Mouse (Mus musculus) splenic B cell, adult 2 months (primary cell): Measurements from ENCODE around the gene Myo1c.

Experiments
- DNase-seq: peaks from one replicate; pipeline ENCODE4 v3.0.0-alpha.2; 2011; ENCODE audit warnings: low read depth, low spot score
- H3K27me3 ChIP-seq: 2 replicates; pipeline ENCODE4 v1.6.1; 2012; ENCODE audit warnings: mild to moderate bottlenecking, low read length, moderate library complexity, mixed read lengths; ENCODE audit not compliant: control insufficient read depth, poor library complexity, insufficient read depth, severe bottlenecking
- H3K36me3 ChIP-seq: 2 replicates; pipeline ENCODE4 v1.6.1; 2012; ENCODE audit warnings: mild to moderate bottlenecking, low read length, moderate library complexity, mixed read lengths; ENCODE audit not compliant: control insufficient read depth, poor library complexity, insufficient read depth, severe bottlenecking

Myo1c gene

DNA sequence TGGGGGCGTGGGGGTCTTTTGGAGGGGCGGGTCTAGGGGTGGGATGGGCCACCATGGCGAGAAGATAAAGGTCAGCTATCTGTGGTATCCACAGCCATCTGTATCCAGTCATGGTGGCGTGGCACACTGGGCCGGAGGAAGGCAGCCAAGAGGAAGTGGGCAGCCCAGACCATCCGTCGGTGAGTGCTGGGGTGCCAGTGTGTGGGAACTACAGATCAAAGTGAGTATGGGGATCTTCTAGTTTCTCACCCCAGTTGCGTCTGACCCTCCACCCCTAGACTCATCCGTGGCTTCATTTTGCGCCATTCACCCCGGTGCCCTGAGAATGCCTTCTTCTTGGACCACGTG is 19.5 kb downstream of the Myo1c start:
- H3K27me3 ChIP-seq, result no peaks in the 10 kb centered on the region; the same call in 1 of the 2 replicates
- DNase-seq, result no peak

DNA sequence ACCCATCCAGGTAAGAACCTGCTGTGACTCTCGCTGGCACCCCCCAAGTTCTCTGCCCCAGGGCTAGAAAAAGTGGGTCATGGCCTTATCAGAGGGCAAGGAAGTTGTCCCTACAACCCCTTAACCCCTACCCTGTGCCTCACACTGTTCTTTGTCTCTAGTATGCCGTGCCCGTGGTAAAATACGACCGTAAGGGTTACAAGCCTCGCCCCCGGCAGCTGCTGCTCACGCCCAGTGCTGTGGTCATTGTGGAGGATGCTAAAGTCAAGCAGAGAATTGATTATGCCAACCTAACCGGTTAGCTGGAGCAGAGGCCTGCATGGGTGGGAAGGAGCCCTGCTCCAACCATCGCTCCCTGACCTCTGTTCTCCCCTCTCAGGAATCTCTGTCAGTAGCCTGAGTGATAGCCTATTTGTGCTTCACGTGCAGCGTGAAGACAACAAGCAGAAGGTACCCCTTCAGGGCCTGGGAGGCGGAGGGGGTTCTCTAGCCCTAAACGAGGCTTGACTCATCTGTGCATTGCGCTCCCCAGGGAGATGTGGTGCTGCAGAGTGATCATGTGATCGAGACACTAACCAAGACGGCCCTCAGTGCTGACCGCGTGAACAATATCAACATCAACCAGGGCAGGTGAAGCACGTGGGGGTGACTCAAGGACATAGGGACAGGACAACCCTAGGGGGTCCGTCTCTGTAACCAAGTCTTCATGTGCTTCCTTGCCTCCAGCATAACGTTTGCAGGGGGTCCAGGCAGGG is 21.3 kb downstream of the Myo1c start:
- no peaks in the 10 kb centered on the region; the same call in 1 of the 2 replicates for H3K27me3 ChIP-seq

More for the DNA sequence above, 19.5 kb downstream of the Myo1c start:
- H3K36me3 ChIP-seq, result peaks cover 64% of the 10 kb centered on the region

GRCm38 (mm10) chr11:75673411-75673810 is 23.1 kb downstream of the Myo1c start:
- Histone ChIP-seq H3K36me3 (peaks cover 43% of the 10 kb centered on the region), H3K27me3 (no peaks in the 10 kb centered on the region; the same call in 1 of the 2 replicates)
- no peak for DNase-seq

More for the DNA sequence above, 21.3 kb downstream of the Myo1c start:
- H3K36me3 ChIP-seq, result peaks cover 55% of the 10 kb centered on the region
- no peak for DNase-seq

- Histone ChIP-seq H3K36me3 (peaks cover 31% of the 10 kb centered on the region), H3K27me3 (no peaks in the 10 kb centered on the region; the same call in 1 of the 2 replicates)
- DNase-seq, result no peak
These were observed 24.6 kb downstream of the Myo1c start for GRCm38 (mm10) chr11:75674875-75675274.

DNA sequence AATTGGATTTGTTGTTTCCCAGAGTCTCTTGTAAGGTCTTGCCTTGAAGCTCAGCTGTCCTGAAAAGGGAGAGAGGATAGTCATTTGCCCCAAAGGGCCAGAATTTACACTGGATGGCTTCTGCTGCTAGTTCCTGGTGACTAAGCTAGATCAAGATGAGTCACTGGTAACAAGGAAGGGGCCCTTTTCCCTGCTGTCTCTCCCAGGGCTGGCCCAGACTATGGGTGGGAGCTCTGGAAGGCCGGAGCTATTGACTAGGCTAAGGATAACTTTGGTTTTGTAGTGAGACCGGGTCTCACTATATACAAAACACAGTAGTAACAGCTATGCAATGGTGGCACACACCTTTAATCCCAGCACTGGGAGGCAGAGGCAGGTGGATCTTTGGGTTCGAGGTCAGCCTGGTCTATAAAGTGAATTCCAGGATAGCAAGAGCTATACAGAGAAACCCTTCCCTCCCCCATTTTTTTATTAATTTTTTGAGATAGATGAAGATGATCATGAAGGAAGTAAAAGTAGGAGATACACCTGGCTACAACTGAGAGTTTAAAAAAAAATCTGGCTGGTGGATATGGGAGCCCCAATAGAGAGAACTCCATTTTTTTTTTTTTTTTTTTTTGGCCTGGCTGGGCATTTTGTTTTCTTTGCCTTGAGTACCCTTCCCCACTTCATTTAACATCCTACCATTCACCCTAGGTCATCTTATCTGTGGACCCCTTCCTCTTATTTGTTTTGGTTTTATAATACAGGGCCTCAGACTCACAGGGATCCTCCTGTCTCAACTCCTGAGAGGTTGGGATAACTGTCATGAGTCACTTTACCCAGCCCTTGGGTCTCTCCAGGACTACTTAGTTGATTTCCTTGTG is 27.8 kb downstream of the Myo1c start:
- H3K36me3 ChIP-seq, result peaks cover 4% of the 10 kb centered on the region; the same call in 1 of the 2 replicates
- DNase-seq, result no peak
- H3K27me3 ChIP-seq, result no peaks in the 10 kb centered on the region; the same call in 1 of the 2 replicates

DNA sequence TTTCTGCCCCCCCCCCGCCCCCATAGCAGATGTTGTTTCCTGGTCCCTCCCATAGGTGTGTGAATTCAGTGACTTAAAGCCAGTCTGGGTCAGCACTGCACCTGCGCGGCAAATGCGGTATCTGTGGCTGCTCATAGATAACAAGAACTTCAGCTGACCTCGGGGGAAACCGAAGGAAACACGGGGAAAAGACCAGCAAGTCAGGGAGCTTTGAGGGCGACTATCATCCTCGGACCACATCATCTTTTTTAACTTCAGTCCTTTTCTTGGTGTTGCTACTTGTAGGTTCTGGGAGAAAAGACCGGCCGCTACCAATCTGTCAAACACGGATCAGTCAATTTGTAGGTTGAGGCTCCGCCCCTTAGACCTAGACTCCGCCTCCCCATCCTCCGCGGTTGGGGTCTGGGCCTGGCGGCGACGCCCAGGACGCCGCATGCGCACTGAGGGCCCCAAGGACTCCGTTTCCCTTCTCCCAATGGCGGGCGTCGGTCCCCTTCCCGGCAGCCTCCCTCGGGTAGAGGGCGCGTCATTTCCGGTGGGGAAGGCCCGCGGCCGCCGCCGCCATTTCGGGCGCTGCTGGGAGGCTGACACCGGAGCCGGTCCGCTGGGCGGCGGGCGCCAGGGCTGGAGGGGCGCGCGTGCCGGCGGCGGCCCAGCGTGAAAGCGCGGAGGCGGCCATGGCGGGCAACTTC is 28.6 kb downstream of the Myo1c start, which contains the start of gene Crk:
TSS of gene Crk (plus strand) at position 513 of the 692 bp plus-strand sequence.
- Histone ChIP-seq H3K27me3 (no peaks in the 10 kb centered on the region), H3K36me3 (no peaks in the 10 kb centered on the region)
- peak; percentile 99 for DNase-seq

DNA sequence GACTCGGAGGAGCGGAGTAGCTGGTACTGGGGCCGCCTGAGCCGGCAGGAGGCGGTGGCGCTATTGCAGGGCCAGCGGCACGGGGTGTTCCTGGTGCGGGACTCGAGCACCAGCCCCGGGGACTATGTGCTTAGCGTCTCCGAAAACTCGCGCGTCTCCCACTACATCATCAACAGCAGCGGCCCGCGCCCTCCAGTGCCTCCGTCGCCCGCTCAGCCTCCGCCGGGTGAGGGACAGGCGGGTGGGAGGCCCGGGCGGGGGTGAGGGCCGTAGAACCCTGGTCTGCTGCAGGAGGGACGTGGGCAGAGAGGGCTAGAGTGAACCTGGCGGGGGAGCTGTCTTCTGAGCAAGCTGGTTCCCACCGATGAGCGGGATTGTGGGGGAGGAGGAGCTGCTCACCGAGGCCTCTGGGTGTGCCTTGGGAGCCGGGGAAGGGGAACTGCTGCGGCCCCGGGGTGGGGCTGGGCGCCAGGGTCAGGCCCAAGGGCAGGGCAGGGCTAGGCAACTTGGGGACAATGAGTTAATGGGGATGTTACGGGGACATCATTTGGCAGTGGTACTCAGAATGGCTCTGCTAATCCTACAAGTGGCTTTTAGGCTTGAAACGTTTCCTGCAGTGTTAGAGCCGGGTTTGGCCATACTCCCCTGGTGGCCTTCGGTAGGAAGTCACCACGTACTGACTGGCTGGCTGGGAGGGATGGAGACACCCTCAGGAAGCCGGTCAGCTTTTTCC is 29.3 kb downstream of the Myo1c start:
- Histone ChIP-seq H3K36me3 (no peaks in the 10 kb centered on the region; the same call in 1 of the 2 replicates), H3K27me3 (no peaks in the 10 kb centered on the region)
- peak; percentile 66 for DNase-seq

- H3K36me3 ChIP-seq, result no peaks in the 10 kb centered on the region; the same call in 1 of the 2 replicates
- no peaks in the 10 kb centered on the region for H3K27me3 ChIP-seq
- DNase-seq, result peak; percentile 29
These were observed 34.2 kb downstream of the Myo1c start for GRCm38 (mm10) chr11:75684462-75684861.

- no peaks in the 10 kb centered on the region; the same call in 1 of the 2 replicates for H3K36me3 ChIP-seq
- no peak for DNase-seq
- no peaks in the 10 kb centered on the region for H3K27me3 ChIP-seq
These were observed 34.7 kb downstream of the Myo1c start for GRCm38 (mm10) chr11:75684956-75685355.

GRCm38 (mm10) chr11:75687343-75687993 is 37.2 kb downstream of the Myo1c start:
- DNase-seq, result no peak
- H3K27me3 ChIP-seq, result no peaks in the 10 kb centered on the region
- H3K36me3 ChIP-seq, result no peaks in the 10 kb centered on the region; the same call in 1 of the 2 replicates

DNA sequence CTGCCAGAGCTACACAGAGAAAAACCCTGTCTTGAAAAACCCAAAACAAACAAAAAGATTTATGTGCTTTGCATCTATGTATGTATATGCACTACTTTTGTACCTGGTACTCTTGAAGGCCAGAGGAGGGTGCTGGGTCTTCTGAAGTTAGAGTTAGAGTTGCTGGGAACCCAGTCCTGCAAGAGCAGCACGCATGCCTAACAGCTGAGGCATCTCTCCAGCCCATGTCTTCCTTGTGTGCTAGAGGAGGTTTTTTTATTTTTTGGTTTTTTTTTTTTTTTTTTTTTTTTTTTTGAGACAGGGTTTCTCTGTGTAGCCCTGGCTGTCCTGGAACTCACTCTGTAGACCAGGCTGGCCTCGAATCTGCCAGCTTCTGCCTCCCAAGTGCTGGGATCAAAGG is 37.8 kb downstream of the Myo1c start:
- DNase-seq, result no peak

GRCm38 (mm10) chr11:75689977-75690376 is 39.7 kb downstream of the Myo1c start:
- no peak for DNase-seq
- no peaks in the 10 kb centered on the region; the same call in 1 of the 2 replicates for H3K36me3 ChIP-seq
- no peaks in the 10 kb centered on the region for H3K27me3 ChIP-seq

More for the DNA sequence above, 37.8 kb downstream of the Myo1c start:
- H3K27me3 ChIP-seq, result no peaks in the 10 kb centered on the region
- H3K36me3 ChIP-seq, result no peaks in the 10 kb centered on the region; the same call in 1 of the 2 replicates

DNA sequence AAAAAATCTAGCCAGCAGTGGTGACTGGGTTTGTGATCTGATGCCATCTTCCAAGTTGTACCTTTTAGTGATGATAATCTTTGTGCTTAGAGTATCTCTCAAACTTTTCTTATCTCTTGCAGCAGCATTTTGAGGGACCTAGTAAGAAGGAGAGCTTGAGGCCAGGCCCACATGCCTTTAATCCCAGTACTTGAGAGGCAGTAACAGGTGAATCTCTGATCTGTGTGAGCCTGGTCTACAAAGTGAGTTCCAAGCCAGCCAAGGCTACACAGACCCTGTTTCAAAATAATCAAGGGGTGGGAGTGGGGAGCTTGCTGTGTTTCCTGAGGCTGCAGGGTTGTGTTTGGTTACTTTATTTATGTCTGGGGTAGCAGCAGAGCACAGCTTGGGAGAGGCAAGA is 40.7 kb downstream of the Myo1c start:
- no peaks in the 10 kb centered on the region for H3K27me3 ChIP-seq

More for the DNA sequence above, 40.7 kb downstream of the Myo1c start:
- no peaks in the 10 kb centered on the region; the same call in 1 of the 2 replicates for H3K36me3 ChIP-seq
- no peak for DNase-seq
